In genomic region chr11:46089081-46089713, GRCm38 (mm10) we compare ENCODE assay signal across 10 mouse cellular contexts. TPM values are rescaled to one million over a fixed set of nuclear protein-coding genes. Genes with fewer than 3 reads are reported as not detected.
DNase-seq lines count a peak whose midpoint lies in the region; ATAC-seq and TF ChIP-seq lines count a peak whose summit lies in the region.
"Had no signal": no experiment of that assay in that cellular context is flagged by ENCODE, and none has a peak within 500 bp of the region (broad histone marks: within the 10 kb centered on the region; RNA-seq: fewer than 3 reads in every experiment).

No protein-coding gene starts in this region.

- WGBS in kidney, embryonic 14.5 days, result 52% methylated on average over 4 of the region's 4 CpGs
- 49% methylated on average over 4 of the region's 4 CpGs for WGBS in heart, postnatal 0 days
- WGBS in liver, embryonic 15.5 days (ENCODE audit: insufficient replicate concordance), result 48% methylated on average over 4 of the region's 4 CpGs

- H3K4me1 ChIP-seq in kidney, embryonic 14.5 days (ENCODE audit: control insufficient read depth, insufficient read depth, low read length), result peaks cover 21% of the 10 kb centered on the region
- H3K4me1 ChIP-seq in brown adipose tissue, adult 24 weeks (ENCODE audit: control insufficient read depth, insufficient read depth, insufficient read length, low read length), result peaks cover 36% of the 10 kb centered on the region
- H3K4me1 ChIP-seq in heart, postnatal 0 days (ENCODE audit: control insufficient read depth, insufficient read depth), result peaks cover 72% of the 10 kb centered on the region
- H3K4me1 ChIP-seq in liver, embryonic 15.5 days (replicated peaks), result peaks cover 60% of the 10 kb centered on the region

- ATAC-seq in kidney, embryonic 14.5 days (ENCODE audit: low FRiP score, low TSS enrichment), result peak; percentile 72
- peak; percentile 8; the same call in 1 of the 2 replicates for ATAC-seq in heart, postnatal 0 days (ENCODE audit: insufficient read depth, low read depth)
- ATAC-seq in liver, embryonic 15.5 days (ENCODE audit: insufficient read depth), result peak; percentile 17; the same call in 1 of the 2 replicates
- ATAC-seq in activated CD4-positive, CD25-positive, alpha-beta regulatory T cell, adult 4 months, result no peak
- ATAC-seq: midbrain, embryonic 16.5 days had no signal

- no peak for DNase-seq in kidney, adult 9 months
- DNase-seq in heart, postnatal 0 days (ENCODE audit: low spot score), result no peak
- no peak for DNase-seq in adrenal gland, postnatal 4 days (ENCODE audit: low spot score in 2 of 2)
- no peak for DNase-seq in left cerebral cortex, adult 11 months (ENCODE audit: low spot score)
- DNase-seq: cerebellum, adult 18-20 months had no signal

- H3K4me3 ChIP-seq in kidney, embryonic 14.5 days (ENCODE audit: low read length), result no peak overlapping the region
- no peak overlapping the region for H3K4me3 ChIP-seq in brown adipose tissue, adult 24 weeks (ENCODE audit: insufficient read depth, low read depth, low read length)
- H3K4me3 ChIP-seq in heart, postnatal 0 days (ENCODE audit: low read depth, low read length), result no peak overlapping the region
- H3K4me3 ChIP-seq in liver, embryonic 15.5 days (replicated peaks), result no peak overlapping the region

- 0 out of 2 replicates have a peak, but pooled peaks cover 2% of the 10 kb centered on the region for H3K36me3 ChIP-seq in kidney, embryonic 14.5 days (ENCODE audit: control insufficient read depth, insufficient read depth, low read length)
- H3K36me3 ChIP-seq in heart, postnatal 0 days (replicated peaks; ENCODE audit: control insufficient read depth, insufficient read depth, low read length), result peaks cover 9% of the 10 kb centered on the region
- no peaks in the 10 kb centered on the region for H3K36me3 ChIP-seq in liver, embryonic 15.5 days (replicated peaks)

- TF ChIP-seq EP300 in heart, postnatal 0 days (IDR thresholded peaks at IDR 0.05; ENCODE audit: low read depth), result no peak

- TF ChIP-seq CTCF in heart, postnatal 0 days (IDR thresholded peaks at IDR 0.05; ENCODE audit: low read depth), result no peak

- no peak overlapping the region for H3K4me2 ChIP-seq in kidney, embryonic 14.5 days (replicated peaks; ENCODE audit: low read depth, low read length)
- H3K4me2 ChIP-seq in heart, postnatal 0 days (ENCODE audit: low read depth, low read length), result no peak overlapping the region
- no peak overlapping the region for H3K4me2 ChIP-seq in liver, embryonic 15.5 days

- peak overlapping the region; percentile 62; the same call in 1 of the 2 replicates for H3K27ac ChIP-seq in kidney, embryonic 14.5 days (ENCODE audit: low read depth, low read length)
- peak overlapping the region; percentile 62 for H3K27ac ChIP-seq in brown adipose tissue, adult 24 weeks (replicated peaks; ENCODE audit: low read depth, low read length)
- peak overlapping the region; percentile 68 for H3K27ac ChIP-seq in heart, postnatal 0 days (ENCODE audit: low read depth)
- peak overlapping the region; percentile 39 for H3K27ac ChIP-seq in liver, embryonic 15.5 days (replicated peaks)

- no peaks in the 10 kb centered on the region for H3K27me3 ChIP-seq in kidney, embryonic 14.5 days (ENCODE audit: control insufficient read depth, insufficient read depth, low read length)
- H3K27me3 ChIP-seq in heart, postnatal 0 days (ENCODE audit: control insufficient read depth, insufficient read depth, low read length), result no peaks in the 10 kb centered on the region
- H3K27me3 ChIP-seq in liver, embryonic 15.5 days, result no peaks in the 10 kb centered on the region

- H3K9me3 ChIP-seq in kidney, embryonic 14.5 days (ENCODE audit: control insufficient read depth, low read length), result no peaks in the 10 kb centered on the region
- H3K9me3 ChIP-seq in heart, postnatal 0 days (replicated peaks; ENCODE audit: control insufficient read depth, low read length), result no peaks in the 10 kb centered on the region
- H3K9me3 ChIP-seq in liver, embryonic 15.5 days (replicated peaks), result no peaks in the 10 kb centered on the region

- H3K9ac ChIP-seq in kidney, embryonic 14.5 days (ENCODE audit: low read depth, low read length), result no peak overlapping the region
- H3K9ac ChIP-seq in heart, postnatal 0 days (replicated peaks; ENCODE audit: low read depth, low read length), result no peak overlapping the region
- no peak overlapping the region for H3K9ac ChIP-seq in liver, embryonic 15.5 days

RNA-seq across cellular contexts. Expression of gene Adam19, which starts 33.4 kb away (rescaled TPM):
- 7.6 and 14.7 TPM in 2 replicates for polyA plus RNA-seq in kidney, embryonic 14.5 days (2014; fragmentation: Nextera tagmentation; extraction: Ambion mirVana)
- 2.4 and 3.1 TPM in 2 replicates for polyA plus RNA-seq in brown adipose tissue, adult 24 weeks (2012; ENCODE audit: insufficient read depth, insufficient read length, missing spikeins)
- 59.8 and 67.9 TPM in 2 replicates for total RNA-seq in heart, postnatal 0 days (2014; rRNA removed; ENCODE audit: low replicate concordance)
- 10.1 and 15.8 TPM in 2 replicates for polyA plus RNA-seq in heart, postnatal 0 days (2015; fragmentation: Nextera tagmentation; extraction: Ambion mirVana)
- polyA plus RNA-seq in liver, embryonic 15.5 days (2015; fragmentation: Nextera tagmentation; extraction: Ambion mirVana), result 0.93 and 0.98 TPM in 2 replicates
- 10 to 100 TPM; 22.4 to 25.8 TPM for total RNA-seq in adrenal gland, postnatal 4 days (2021)
- polyA plus RNA-seq in activated CD4-positive, CD25-positive, alpha-beta regulatory T cell, adult 4 months (2017; shearing (Covaris generic)), result 10 to 100 TPM; 74.6 to 85.8 TPM

RNA-seq across cellular contexts. Expression of gene Gm12166, which starts 37.1 kb away (rescaled TPM):
- polyA plus RNA-seq in kidney, embryonic 14.5 days (2014; fragmentation: Nextera tagmentation; extraction: Ambion mirVana), result 5.0 and 5.4 TPM in 2 replicates
- polyA plus RNA-seq in brown adipose tissue, adult 24 weeks (2012; ENCODE audit: insufficient read depth, insufficient read length, missing spikeins), result 2.3 and 18.9 TPM in 2 replicates
- 1.8 and 2.8 TPM in 2 replicates for total RNA-seq in heart, postnatal 0 days (2014; rRNA removed; ENCODE audit: low replicate concordance)
- 3.6 and 3.9 TPM in 2 replicates for polyA plus RNA-seq in heart, postnatal 0 days (2015; fragmentation: Nextera tagmentation; extraction: Ambion mirVana)
- polyA plus RNA-seq in liver, embryonic 15.5 days (2015; fragmentation: Nextera tagmentation; extraction: Ambion mirVana), result 3.4 TPM in 2 replicates
- 1 to 10 TPM; 6.1 to 8.2 TPM for total RNA-seq in adrenal gland, postnatal 4 days (2021)
- polyA plus RNA-seq in activated CD4-positive, CD25-positive, alpha-beta regulatory T cell, adult 4 months (2017; shearing (Covaris generic)), result 10 to 100 TPM; 19.9 to 53.2 TPM
